Mouse (Mus musculus): ENCODE measurements around the gene Rxrb. TPM values are rescaled to one million over a fixed set of nuclear protein-coding genes. Genes with fewer than 3 reads are reported as not detected.

Gene Rxrb
- polyA plus RNA-seq, 1 experiment from 2014 or later, result 52.7 TPM

DNA sequence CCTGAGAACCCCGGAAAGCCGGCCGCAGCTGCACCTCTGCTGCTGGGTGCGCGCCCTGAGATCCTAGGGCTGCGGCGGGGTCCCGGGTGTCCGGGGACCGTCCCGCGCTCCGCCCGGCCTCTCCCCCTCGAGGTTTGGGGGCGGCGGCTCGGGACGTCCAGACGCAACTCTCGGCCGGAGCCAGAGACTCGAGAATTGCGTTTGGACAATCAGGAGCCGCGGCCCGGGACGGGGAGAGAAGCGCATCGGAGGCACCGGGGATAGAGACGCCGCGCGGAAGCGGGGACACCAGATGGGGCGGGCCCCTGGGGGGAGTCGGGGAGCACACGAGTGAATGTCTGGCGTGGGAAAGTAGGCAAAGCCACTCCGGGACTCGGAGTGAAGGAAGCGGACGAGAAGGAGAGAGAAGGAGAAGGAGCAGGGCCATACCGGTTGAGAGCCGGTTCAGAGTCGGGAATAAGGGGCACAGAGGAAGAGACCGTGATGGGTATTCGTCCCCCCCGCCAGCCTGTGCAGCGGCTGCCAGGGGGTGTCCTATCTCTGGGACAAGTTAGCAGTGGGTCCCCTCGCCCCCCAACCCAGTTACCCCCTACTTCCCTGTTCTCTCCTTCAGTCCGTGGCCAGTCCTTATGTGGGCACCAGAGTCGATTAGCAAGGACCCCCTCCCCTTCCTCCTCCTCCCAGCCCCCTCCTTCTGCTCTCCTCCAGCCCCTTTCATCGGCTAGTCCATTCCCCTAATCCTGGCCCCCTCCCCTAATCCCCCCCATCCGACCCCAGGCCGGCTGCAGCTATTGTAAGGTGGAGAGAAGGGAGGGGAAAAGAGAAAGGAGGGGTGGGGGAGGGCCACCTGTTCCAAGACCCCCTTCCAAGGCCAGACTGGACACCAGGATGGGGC, 6.5 kb upstream of the Rxrb start:
- peak overlapping the region; percentile 80 for H3K9ac ChIP-seq (replicated peaks; ENCODE audit: low read length)
- peaks cover 6% of the 10 kb centered on the region; the same call in 1 of the 2 replicates for H3K9me3 ChIP-seq (ENCODE audit: low read length)
- H3K4me1 ChIP-seq (ENCODE audit: insufficient read depth, low read length), result peaks cover 51% of the 10 kb centered on the region
- H3K4me2 ChIP-seq (replicated peaks; ENCODE audit: low read depth, low read length), result peak overlapping the region; percentile 85
- peak overlapping the region; percentile 96 for H3K27ac ChIP-seq (ENCODE audit: low read length)
- no peaks in the 10 kb centered on the region for H3K27me3 ChIP-seq (ENCODE audit: insufficient read depth, low read length)
- H3K4me3 ChIP-seq (ENCODE audit: low read length), result peak overlapping the region; percentile 65
- ATAC-seq (ENCODE audit: low FRiP score, low TSS enrichment), result peak; percentile 1; the same call in 1 of the 2 replicates
- WGBS, result under 1% methylated on average over 57 of the region's 57 CpGs
- peaks cover 45% of the 10 kb centered on the region for H3K36me3 ChIP-seq (ENCODE audit: insufficient read depth, low read length)

DNA sequence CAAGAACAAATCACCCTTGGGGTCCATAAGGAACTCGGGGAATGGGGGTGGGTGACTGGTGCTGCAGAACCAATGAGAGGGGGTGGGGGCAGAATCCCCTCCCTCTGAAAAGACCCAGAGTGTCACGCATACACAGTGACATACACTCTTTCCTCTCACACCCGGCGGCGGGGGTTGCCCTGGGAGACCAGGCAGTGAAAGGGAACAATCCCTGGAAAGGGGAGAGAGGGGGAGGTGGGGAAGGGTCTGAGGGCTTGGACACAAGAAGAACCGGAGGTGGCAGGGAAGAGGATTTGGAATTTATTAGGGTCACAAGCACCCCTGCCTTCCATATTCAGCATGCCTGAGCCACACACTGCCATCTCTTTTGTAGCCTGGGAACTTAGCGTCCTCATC, 5.9 kb upstream of the Rxrb start:
- 19% methylated on average over 7 of the region's 7 CpGs for WGBS
- peak overlapping the region; percentile 85 for H3K4me2 ChIP-seq (replicated peaks; ENCODE audit: low read depth, low read length)
- no peak for ATAC-seq (ENCODE audit: low FRiP score, low TSS enrichment)
- H3K4me3 ChIP-seq (ENCODE audit: low read length), result peak overlapping the region; percentile 65
- H3K4me1 ChIP-seq (ENCODE audit: insufficient read depth, low read length), result peaks cover 57% of the 10 kb centered on the region
- H3K36me3 ChIP-seq (ENCODE audit: insufficient read depth, low read length), result peaks cover 40% of the 10 kb centered on the region
- H3K27me3 ChIP-seq (ENCODE audit: insufficient read depth, low read length), result no peaks in the 10 kb centered on the region
- no peak overlapping the region for H3K27ac ChIP-seq (ENCODE audit: low read length)
- peak overlapping the region; percentile 80 for H3K9ac ChIP-seq (replicated peaks; ENCODE audit: low read length)
- H3K9me3 ChIP-seq (ENCODE audit: low read length), result peaks cover 2% of the 10 kb centered on the region; the same call in 1 of the 2 replicates

DNA sequence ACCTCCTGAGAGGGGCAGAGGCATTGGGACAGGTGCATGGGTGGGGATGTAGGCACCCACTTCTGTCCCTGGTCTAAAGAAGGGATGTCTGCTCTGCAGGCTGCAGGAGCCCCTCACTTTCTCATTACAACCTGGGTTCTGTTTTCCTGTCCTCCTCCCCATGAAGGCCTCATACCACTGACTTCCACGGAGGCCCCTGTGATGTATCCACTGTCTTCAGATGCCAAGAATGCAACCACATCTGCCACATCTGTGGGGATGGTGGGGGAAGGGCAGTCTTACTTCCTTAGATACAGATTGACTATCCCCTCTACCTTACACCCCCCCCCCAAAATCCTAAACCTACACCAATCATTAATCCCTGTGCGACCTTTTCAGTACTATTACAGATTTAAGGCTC, 5.4 kb upstream of the Rxrb start:
- 0 out of 2 replicates have a peak overlapping the region, but pooled peaks have one; percentile 65 for H3K4me3 ChIP-seq (ENCODE audit: low read length)

DNA sequence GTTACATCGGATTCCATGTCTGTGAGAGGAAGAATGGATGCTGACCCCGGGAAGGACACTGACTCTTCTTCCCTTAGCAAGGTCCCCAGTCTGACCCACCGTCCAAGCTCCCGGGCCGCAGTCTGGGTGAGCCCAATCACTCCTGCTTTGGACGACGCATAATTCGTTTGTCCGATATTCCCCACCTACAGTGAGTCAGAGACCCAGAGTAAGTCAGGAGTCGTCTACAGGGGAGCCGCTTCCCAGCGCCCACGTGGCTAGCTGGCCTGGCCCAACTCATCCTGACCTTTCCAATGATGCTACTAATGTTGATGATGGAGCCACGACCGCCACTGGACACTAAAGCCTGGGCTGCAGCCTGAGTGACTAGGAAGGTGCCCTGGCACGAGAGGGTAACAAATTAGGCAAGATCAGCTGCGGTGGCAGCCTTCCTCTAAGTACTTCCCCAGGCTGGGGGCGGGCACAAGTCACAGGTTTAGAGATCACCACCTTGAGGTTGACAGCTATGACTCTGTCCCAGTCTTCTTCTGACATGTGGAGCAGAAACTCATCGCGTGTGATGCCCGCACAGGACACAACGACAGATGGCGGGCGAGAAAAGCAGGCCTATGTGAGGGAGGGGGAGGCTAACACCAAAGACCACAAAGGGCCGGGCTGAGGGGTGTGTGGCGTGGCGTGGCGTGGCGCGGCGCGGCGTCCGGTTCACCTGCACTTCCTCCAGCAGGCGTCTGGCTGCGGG, 4.5 kb upstream of the Rxrb start:
- Histone ChIP-seq H3K4me1 (ENCODE audit: insufficient read depth, low read length) (peaks cover 57% of the 10 kb centered on the region), H3K4me3 (ENCODE audit: low read length) (peak overlapping the region; percentile 56), H3K27me3 (ENCODE audit: insufficient read depth, low read length) (no peaks in the 10 kb centered on the region), H3K27ac (ENCODE audit: low read length) (peak overlapping the region; percentile 54), H3K9me3 (ENCODE audit: low read length) (no peaks in the 10 kb centered on the region), H3K9ac (replicated peaks; ENCODE audit: low read length) (peak overlapping the region; percentile 75), H3K36me3 (ENCODE audit: insufficient read depth, low read length) (peaks cover 28% of the 10 kb centered on the region), H3K4me2 (replicated peaks; ENCODE audit: low read depth, low read length) (peak overlapping the region; percentile 86)
- ATAC-seq (ENCODE audit: low FRiP score, low TSS enrichment), result no peak
- 9% methylated on average over 36 of the region's 36 CpGs for WGBS

More for the DNA sequence above, 5.4 kb upstream of the Rxrb start:
- peaks cover 57% of the 10 kb centered on the region for H3K4me1 ChIP-seq (ENCODE audit: insufficient read depth, low read length)
- peak overlapping the region; percentile 86; the same call in 1 of the 2 replicates for H3K4me2 ChIP-seq (replicated peaks; ENCODE audit: low read depth, low read length)
- H3K9ac ChIP-seq (replicated peaks; ENCODE audit: low read length), result 0 out of 2 replicates have a peak overlapping the region, but pooled peaks have one; percentile 75
- WGBS, result 34% methylated on average over 2 of the region's 2 CpGs
- H3K36me3 ChIP-seq (ENCODE audit: insufficient read depth, low read length), result peaks cover 35% of the 10 kb centered on the region
- no peak for ATAC-seq (ENCODE audit: low FRiP score, low TSS enrichment)
- H3K27me3 ChIP-seq (ENCODE audit: insufficient read depth, low read length), result no peaks in the 10 kb centered on the region
- no peaks in the 10 kb centered on the region for H3K9me3 ChIP-seq (ENCODE audit: low read length)
- H3K27ac ChIP-seq (ENCODE audit: low read length), result no peak overlapping the region

DNA sequence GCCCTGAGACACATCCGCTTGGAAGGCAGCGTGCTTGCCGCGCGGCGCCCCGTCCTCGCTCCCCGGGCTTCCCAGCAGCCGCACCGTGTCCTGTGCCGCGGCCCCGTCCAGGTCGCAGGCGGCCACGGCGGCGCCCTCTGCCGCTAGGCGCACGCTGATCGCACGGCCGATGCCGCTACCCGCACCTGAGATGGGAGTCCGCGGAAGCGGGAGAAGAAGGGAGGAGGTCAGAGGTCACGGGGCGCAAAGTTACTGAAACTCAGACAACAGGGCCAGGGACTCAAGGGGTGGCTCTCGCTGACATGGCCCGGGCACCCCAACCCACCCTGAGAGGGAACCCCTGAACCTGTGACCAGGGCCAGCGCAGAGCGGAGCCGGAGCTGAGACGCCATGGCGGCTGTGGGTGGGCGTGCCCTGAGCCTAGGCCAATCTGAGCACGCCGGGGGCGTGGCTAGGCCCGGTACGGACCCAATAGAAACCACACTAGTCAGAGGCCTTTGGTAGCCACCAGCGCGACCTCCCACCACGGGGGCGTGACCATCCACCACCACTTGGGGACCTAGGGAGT, 3.9 kb upstream of the Rxrb start, which contains the start of gene H2-Ke6:
H2-Ke6 (minus strand) TSS at position 405 of the 568 bp plus-strand sequence.
- H3K9ac ChIP-seq (replicated peaks; ENCODE audit: low read length), result peak within 1 kb of the TSS; percentile 75
- WGBS, result under 1% methylated on average over 49 of the region's 49 CpGs
- H3K9me3 ChIP-seq (ENCODE audit: low read length), result no peaks in the 10 kb centered on the region
- H3K4me1 ChIP-seq (ENCODE audit: insufficient read depth, low read length), result peaks cover 60% of the 10 kb centered on the region
- H3K27me3 ChIP-seq (ENCODE audit: insufficient read depth, low read length), result no peaks in the 10 kb centered on the region
- peak; percentile 84 for ATAC-seq (ENCODE audit: low FRiP score, low TSS enrichment)
- peak within 1 kb of the TSS; percentile 54 for H3K27ac ChIP-seq (ENCODE audit: low read length)
- peak within 1 kb of the TSS; percentile 86 for H3K4me2 ChIP-seq (replicated peaks; ENCODE audit: low read depth, low read length)
- peaks cover 23% of the 10 kb centered on the region for H3K36me3 ChIP-seq (ENCODE audit: insufficient read depth, low read length)
- peak within 1 kb of the TSS; percentile 56 for H3K4me3 ChIP-seq (ENCODE audit: low read length)

DNA sequence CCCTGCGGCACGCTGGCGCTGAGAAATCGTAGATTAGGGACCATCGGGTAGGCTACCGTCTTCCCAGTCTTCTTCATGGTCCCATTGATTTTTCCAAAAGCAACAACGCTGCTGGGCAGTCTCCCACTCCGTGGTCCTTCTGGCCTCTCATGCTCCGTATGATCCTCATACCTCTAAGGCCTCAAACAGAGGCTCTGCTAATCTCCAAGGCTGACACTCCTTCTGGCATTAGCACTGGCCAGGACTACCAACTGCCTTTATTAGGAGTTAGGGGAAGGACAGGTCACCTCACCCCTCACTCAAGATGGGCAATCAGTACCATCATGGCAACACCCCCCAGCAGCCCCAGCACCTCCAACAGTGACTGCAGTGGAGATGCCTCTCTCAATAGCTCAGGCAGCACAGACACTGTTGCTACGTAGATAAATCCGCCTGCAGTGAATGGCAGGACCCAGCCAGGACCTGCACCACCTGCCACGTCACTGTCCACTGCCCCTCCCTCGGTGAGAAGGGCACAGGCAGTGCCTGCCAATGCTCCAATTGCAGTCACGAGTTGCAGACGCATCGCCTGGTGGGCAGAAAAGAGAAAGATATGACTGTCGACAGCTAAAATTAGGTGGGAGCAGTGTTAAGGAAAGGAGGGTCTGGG, 3.0 kb upstream of the Rxrb start:
- H3K36me3 ChIP-seq (ENCODE audit: insufficient read depth, low read length), result peaks cover 17% of the 10 kb centered on the region
- H3K4me3 ChIP-seq (ENCODE audit: low read length), result 0 out of 2 replicates have a peak overlapping the region, but pooled peaks have one; percentile 56
- H3K4me1 ChIP-seq (ENCODE audit: insufficient read depth, low read length), result peaks cover 69% of the 10 kb centered on the region
- H3K27ac ChIP-seq (ENCODE audit: low read length), result peak overlapping the region; percentile 54
- H3K9ac ChIP-seq (replicated peaks; ENCODE audit: low read length), result no peak overlapping the region
- ATAC-seq (ENCODE audit: low FRiP score, low TSS enrichment), result no peak
- H3K9me3 ChIP-seq (ENCODE audit: low read length), result no peaks in the 10 kb centered on the region
- H3K27me3 ChIP-seq (ENCODE audit: insufficient read depth, low read length), result no peaks in the 10 kb centered on the region
- WGBS, result 80% methylated on average over 17 of the region's 17 CpGs
- H3K4me2 ChIP-seq (replicated peaks; ENCODE audit: low read depth, low read length), result peak overlapping the region; percentile 86

DNA sequence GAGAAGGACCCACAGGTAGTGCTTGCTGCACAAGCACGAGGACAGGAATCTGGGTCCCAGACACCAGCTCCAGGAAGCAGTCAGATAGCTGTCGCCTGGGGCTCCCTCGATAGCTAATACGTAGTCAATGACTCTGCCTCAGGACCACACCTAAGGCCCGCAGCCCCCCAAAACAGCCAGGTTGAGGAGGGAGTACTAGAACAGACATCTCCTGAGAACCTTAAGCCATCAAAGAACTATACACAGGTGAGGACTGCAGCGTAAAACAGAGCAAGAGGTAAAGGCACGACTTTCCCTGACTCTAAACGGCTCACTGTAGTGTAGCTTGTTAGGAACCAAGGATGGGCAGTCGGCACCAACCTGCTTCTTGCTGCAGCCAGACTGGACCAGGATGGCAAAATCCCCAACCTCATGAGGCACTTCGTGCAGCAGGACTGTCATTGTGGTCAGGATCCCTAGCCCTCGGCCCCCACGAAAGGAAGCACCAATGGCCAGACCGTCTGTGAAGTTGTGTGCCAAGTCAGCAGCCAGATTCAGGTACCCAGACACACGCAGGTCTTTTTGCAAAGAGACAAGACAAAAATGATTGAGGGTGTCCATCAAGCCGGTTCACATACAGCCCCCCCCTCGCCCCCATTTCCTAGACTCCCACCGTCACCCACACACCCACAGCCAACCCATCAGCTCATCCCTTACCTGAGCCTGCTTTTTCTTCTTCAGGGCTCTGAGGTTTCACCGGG, 2.3 kb upstream of the Rxrb start:
- Histone ChIP-seq H3K36me3 (ENCODE audit: insufficient read depth, low read length) (peaks cover 23% of the 10 kb centered on the region), H3K9me3 (ENCODE audit: low read length) (no peaks in the 10 kb centered on the region), H3K4me3 (ENCODE audit: low read length) (peak overlapping the region; percentile 88), H3K27ac (ENCODE audit: low read length) (peak overlapping the region; percentile 92; the same call in 1 of the 2 replicates), H3K9ac (replicated peaks; ENCODE audit: low read length) (peak overlapping the region; percentile 92), H3K4me2 (replicated peaks; ENCODE audit: low read depth, low read length) (peak overlapping the region; percentile 97), H3K27me3 (ENCODE audit: insufficient read depth, low read length) (no peaks in the 10 kb centered on the region), H3K4me1 (ENCODE audit: insufficient read depth, low read length) (peaks cover 65% of the 10 kb centered on the region)
- ATAC-seq (ENCODE audit: low FRiP score, low TSS enrichment), result no peak
- 89% methylated on average over 18 of the region's 18 CpGs for WGBS

DNA sequence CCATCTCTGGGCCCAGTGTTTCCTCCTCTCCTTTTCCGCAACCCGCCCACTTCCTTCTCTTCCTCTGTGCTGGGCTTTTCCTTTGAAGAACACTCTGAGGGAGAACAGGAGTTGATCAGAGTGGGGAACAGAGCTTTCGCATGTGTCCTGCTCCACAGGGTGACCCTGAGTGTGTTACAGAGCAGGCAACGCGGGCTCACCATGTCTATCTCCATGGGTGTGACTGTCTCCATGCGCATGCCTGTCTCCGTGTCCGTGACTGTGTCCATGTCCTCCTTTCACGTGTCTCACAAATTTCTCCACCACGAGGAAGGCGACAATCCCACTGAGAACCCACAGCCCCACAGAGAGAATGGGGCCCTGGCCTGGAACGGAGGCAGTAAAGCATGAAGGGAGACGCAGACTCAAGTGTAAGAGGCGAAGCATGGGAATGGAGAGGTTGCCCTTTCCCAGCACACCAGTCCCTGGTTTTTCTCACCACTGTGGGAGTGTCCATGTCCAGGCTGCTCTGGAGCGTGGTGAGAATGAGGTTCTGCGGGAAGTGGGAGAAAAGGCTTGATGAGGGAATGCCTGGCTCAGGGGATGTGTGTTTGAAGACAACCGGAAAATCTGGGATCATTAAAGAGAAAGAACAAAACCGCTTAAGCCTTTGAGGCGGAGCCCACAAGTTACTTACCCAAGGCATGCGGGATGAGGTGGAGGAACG, 1.6 kb upstream of the Rxrb start:
- Histone ChIP-seq H3K9ac (replicated peaks; ENCODE audit: low read length) (peak overlapping the region; percentile 92), H3K9me3 (ENCODE audit: low read length) (no peaks in the 10 kb centered on the region), H3K27ac (ENCODE audit: low read length) (peak overlapping the region; percentile 92; the same call in 1 of the 2 replicates), H3K36me3 (ENCODE audit: insufficient read depth, low read length) (peaks cover 28% of the 10 kb centered on the region), H3K4me1 (ENCODE audit: insufficient read depth, low read length) (peaks cover 65% of the 10 kb centered on the region), H3K4me2 (replicated peaks; ENCODE audit: low read depth, low read length) (peak overlapping the region; percentile 97), H3K27me3 (ENCODE audit: insufficient read depth, low read length) (no peaks in the 10 kb centered on the region), H3K4me3 (ENCODE audit: low read length) (peak overlapping the region; percentile 88)
- WGBS, result 58% methylated on average over 21 of the region's 21 CpGs
- ATAC-seq (ENCODE audit: low FRiP score, low TSS enrichment), result no peak

Measured in kidney, embryonic 16.5 days (tissue).